8 mouse cellular contexts compared by ENCODE assay signal in the genomic region with DNA sequence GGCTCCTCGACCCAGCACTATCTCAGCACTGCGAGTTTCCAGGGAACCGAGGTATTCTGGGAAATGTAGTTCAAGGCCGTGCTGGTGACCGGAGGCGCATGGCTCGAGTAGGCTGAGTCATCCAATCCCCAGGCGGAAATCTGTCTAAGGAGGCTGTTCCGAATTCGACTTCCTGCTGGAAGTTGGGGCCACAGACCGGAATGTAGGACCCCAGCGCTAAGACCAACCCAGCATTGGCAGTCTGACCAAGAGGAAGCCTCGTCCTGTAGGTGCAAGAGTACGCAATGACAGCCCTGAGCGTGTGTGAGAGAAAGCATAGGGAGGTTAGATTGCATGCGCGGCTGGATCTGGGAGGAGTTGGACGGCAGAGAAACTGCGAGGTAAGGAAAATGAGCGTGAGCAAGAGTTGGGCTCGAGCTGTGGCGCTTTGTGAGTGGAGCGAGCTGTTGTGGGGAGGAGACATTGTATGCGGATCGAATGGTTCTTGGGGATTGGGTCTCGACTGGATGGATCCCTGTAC. TPM values are rescaled to one million over a fixed set of nuclear protein-coding genes. Genes with fewer than 3 reads are reported as not detected.
DNase-seq lines count a peak whose midpoint lies in the region; ATAC-seq and TF ChIP-seq lines count a peak whose summit lies in the region.

A gene (plus strand): TSS at position 205 of the 520 bp plus-strand sequence.

- peaks cover 0 to 8% of the 10 kb centered on the region in 2 experiments; a peak in 2 of 4 replicates for H3K36me3 ChIP-seq in MEL (ENCODE audit: control insufficient read depth in 1 of 2, insufficient read depth in 2 of 2, low read length in 2 of 2)
- H3K36me3 ChIP-seq in forebrain, postnatal 0 days (ENCODE audit: insufficient read depth): 0 out of 2 replicates have a peak, but pooled peaks cover 2% of the 10 kb centered on the region
- H3K36me3 ChIP-seq in lung, embryonic 15.5 days: no peaks in the 10 kb centered on the region

- peak; percentile 63 to 82 for TF ChIP-seq POLR2A in MEL (IDR thresholded peaks at IDR 0.05; ENCODE audit: control insufficient read depth in 1 of 2, insufficient read depth in 1 of 2, low read depth in 1 of 2, low read length in 2 of 2, poor library complexity in 1 of 2)
- TF ChIP-seq POLR2A in cerebellum, adult 2 months (IDR thresholded peaks at IDR 0.05; ENCODE audit: borderline replicate concordance, insufficient read depth, low read length): peak; percentile 85; the same call in 1 of the 2 replicates

- no peaks in the 10 kb centered on the region for H3K27me3 ChIP-seq in MEL (ENCODE audit: control insufficient read depth in 1 of 2, insufficient read depth in 2 of 2, low read length in 2 of 2)
- no peaks in the 10 kb centered on the region for H3K27me3 ChIP-seq in cerebellum, adult 2 months (ENCODE audit: control insufficient read depth, insufficient read depth, low read length)
- H3K27me3 ChIP-seq in forebrain, postnatal 0 days (ENCODE audit: insufficient read depth, low read length): no peaks in the 10 kb centered on the region
- H3K27me3 ChIP-seq in lung, embryonic 15.5 days: no peaks in the 10 kb centered on the region

- H3K27ac ChIP-seq in MEL (ENCODE audit: control insufficient read depth, low read depth, low read length): peak within 1 kb of the TSS; percentile 85
- peak within 1 kb of the TSS; percentile 75 for H3K27ac ChIP-seq in cerebellum, adult 2 months (ENCODE audit: insufficient read depth, low read length)
- peak within 1 kb of the TSS; percentile 86 for H3K27ac ChIP-seq in forebrain, postnatal 0 days (ENCODE audit: low read depth, low read length)
- H3K27ac ChIP-seq in lung, embryonic 15.5 days: peak within 1 kb of the TSS; percentile 91

- 0 out of 2 replicates have a peak, but pooled peaks cover 2% of the 10 kb centered on the region for H3K79me2 ChIP-seq in MEL (ENCODE audit: control insufficient read depth, insufficient read depth, low read length, poor library complexity)

- H3K9ac ChIP-seq in MEL (ENCODE audit: control insufficient read depth, low read depth, low read length, poor library complexity, severe bottlenecking): peak within 1 kb of the TSS; percentile 78
- H3K9ac ChIP-seq in forebrain, postnatal 0 days: peak within 1 kb of the TSS; percentile 61
- peak within 1 kb of the TSS; percentile 73 for H3K9ac ChIP-seq in lung, embryonic 15.5 days

- peak within 1 kb of the TSS; percentile 88 to 91 for H3K4me3 ChIP-seq in MEL (ENCODE audit: control insufficient read depth in 1 of 2, insufficient read depth in 1 of 2, low read depth in 2 of 2, low read length in 2 of 2)
- H3K4me3 ChIP-seq in cerebellum, adult 2 months (replicated peaks; ENCODE audit: insufficient read depth, low read depth, low read length): peak within 1 kb of the TSS; percentile 96
- peak within 1 kb of the TSS; percentile 65 for H3K4me3 ChIP-seq in forebrain, postnatal 0 days (ENCODE audit: low read depth, low read length)
- H3K4me3 ChIP-seq in lung, embryonic 15.5 days: peak within 1 kb of the TSS; percentile 72

- ATAC-seq in forebrain, postnatal 0 days: peak; percentile 96
- peak; percentile 95 for ATAC-seq in lung, embryonic 15.5 days (ENCODE audit: borderline replicate concordance, extremely low read depth, low FRiP score, low TSS enrichment)

- no peak for TF ChIP-seq CTCF in MEL (IDR thresholded peaks at IDR 0.05 in 2 of 3, conservative IDR thresholded peaks at IDR 0.05 in 1 of 3; ENCODE audit: control insufficient read depth in 1 of 3, insufficient read depth in 1 of 3, low read depth in 2 of 3, low read length in 3 of 3, poor library complexity in 1 of 3, severe bottlenecking in 1 of 3)
- TF ChIP-seq CTCF in cerebellum, adult 2 months (IDR thresholded peaks at IDR 0.05; ENCODE audit: borderline replicate concordance, insufficient read depth, low read depth, low read length): no peak
- no peak for TF ChIP-seq CTCF in forebrain, postnatal 0 days (IDR thresholded peaks at IDR 0.05; ENCODE audit: low read depth)

- DNase-seq in MEL (ENCODE audit: low read depth, low spot score): peak; percentile 98
- peak; percentile 87 to 93 for DNase-seq in cerebellum, adult 2 months
- peak; percentile 95 for DNase-seq in forebrain, postnatal 0 days
- peak; percentile 88 for DNase-seq in heart, postnatal 4 days
- DNase-seq in layer of hippocampus, adult 8-10 months (ENCODE audit: low spot score in 2 of 2): peak; percentile 91
- peak; percentile 86 for DNase-seq in ovary, adult 18-20 months (ENCODE audit: low spot score)
- peak; percentile 91 for DNase-seq in thymus, postnatal 0 days (ENCODE audit: low spot score)

- H3K4me2 ChIP-seq in forebrain, postnatal 0 days (ENCODE audit: low read depth): peak within 1 kb of the TSS; percentile 71
- H3K4me2 ChIP-seq in lung, embryonic 15.5 days: peak within 1 kb of the TSS; percentile 72

- peaks cover 6% of the 10 kb centered on the region in 2 experiments for H3K4me1 ChIP-seq in MEL (ENCODE audit: control insufficient read depth in 1 of 2, insufficient read depth in 2 of 2, low read length in 2 of 2)
- peaks cover 9% of the 10 kb centered on the region for H3K4me1 ChIP-seq in cerebellum, adult 2 months (ENCODE audit: control insufficient read depth, insufficient read depth, low read length)
- H3K4me1 ChIP-seq in forebrain, postnatal 0 days (ENCODE audit: insufficient read depth): peaks cover 21% of the 10 kb centered on the region
- peaks cover 31% of the 10 kb centered on the region for H3K4me1 ChIP-seq in lung, embryonic 15.5 days

- TF ChIP-seq RAD21 in MEL (IDR thresholded peaks at IDR 0.05; ENCODE audit: low read depth, low read length): no peak

- under 1% methylated on average over 26 of the region's 26 CpGs for WGBS in cerebellum, adult 2 months
- under 1% methylated on average over 26 of the region's 26 CpGs for WGBS in forebrain, postnatal 0 days
- WGBS in lung, embryonic 15.5 days: under 1% methylated on average over 26 of the region's 26 CpGs

- no peaks in the 10 kb centered on the region for H3K9me3 ChIP-seq in MEL (replicated peaks; ENCODE audit: insufficient read depth, low read length)
- H3K9me3 ChIP-seq in forebrain, postnatal 0 days (ENCODE audit: low read length): no peaks in the 10 kb centered on the region
- no peaks in the 10 kb centered on the region for H3K9me3 ChIP-seq in lung, embryonic 15.5 days

- no peak for TF ChIP-seq EP300 in MEL (IDR thresholded peaks at IDR 0.05; ENCODE audit: low read depth in 1 of 2, low read length in 2 of 2)

TF ChIP-seq in MEL, 35 proteins besides CTCF, POLR2A, EP300 and RAD21 (continues in another document):
- TF ChIP-seq SIN3A (IDR thresholded peaks at IDR 0.05; ENCODE audit: low read length): peak; percentile 95
- peak; percentile 72 for TF ChIP-seq NELFE (IDR thresholded peaks at IDR 0.05; ENCODE audit: low read depth, low read length)
- no peak for TF ChIP-seq CHD2 (IDR thresholded peaks at IDR 0.05; ENCODE audit: low read length)
- TF ChIP-seq USF2 (IDR thresholded peaks at IDR 0.05; ENCODE audit: borderline replicate concordance in 1 of 2, insufficient read depth in 1 of 2, low read depth in 1 of 2, low read length in 2 of 2): no peak
- no peak for TF ChIP-seq ZKSCAN1 (IDR thresholded peaks at IDR 0.05; ENCODE audit: low read depth, low read length)
- no peak for TF ChIP-seq BHLHE40 (IDR thresholded peaks at IDR 0.05; ENCODE audit: borderline replicate concordance, low read depth, low read length)
- TF ChIP-seq RCOR1 (IDR thresholded peaks at IDR 0.05; ENCODE audit: low read depth, low read length): peak; percentile 35; the same call in 1 of the 2 replicates
- TF ChIP-seq ZC3H11A (IDR thresholded peaks at IDR 0.05; ENCODE audit: low read depth, low read length): no peak
- peak; percentile 98 for TF ChIP-seq HCFC1 (IDR thresholded peaks at IDR 0.05; ENCODE audit: low read depth, low read length)
- TF ChIP-seq MYB (IDR thresholded peaks at IDR 0.05; ENCODE audit: low read depth, low read length): no peak
- no peak for TF ChIP-seq UBTF (IDR thresholded peaks at IDR 0.05; ENCODE audit: borderline replicate concordance, insufficient read depth, low read depth, low read length)
- TF ChIP-seq GABPA (IDR thresholded peaks at IDR 0.05; ENCODE audit: low read depth, low read length): no peak
- no peak for TF ChIP-seq POLR2AphosphoS5 (IDR thresholded peaks at IDR 0.05; ENCODE audit: borderline replicate concordance, low read depth, low read length)
- no peak for TF ChIP-seq SMC3 (IDR thresholded peaks at IDR 0.05; ENCODE audit: low read depth, low read length)
- TF ChIP-seq GATA1 (IDR thresholded peaks at IDR 0.05; ENCODE audit: low read depth, low read length): 0 out of 2 replicates have a peak, but pooled peaks have one; percentile 44
- peak; percentile 95 for TF ChIP-seq MYC (IDR thresholded peaks at IDR 0.05; ENCODE audit: low read depth, low read length)
- TF ChIP-seq TBP (IDR thresholded peaks at IDR 0.05; ENCODE audit: low read depth, low read length): peak; percentile 10
- TF ChIP-seq ETS1 (IDR thresholded peaks at IDR 0.05; ENCODE audit: low read depth, low read length): peak; percentile 49; the same call in 1 of the 2 replicates
- TF ChIP-seq JUND (IDR thresholded peaks at IDR 0.05; ENCODE audit: low read depth, low read length): no peak
- TF ChIP-seq KAT2A (conservative IDR thresholded peaks at IDR 0.05; ENCODE audit: low read depth, low read length): peak; percentile 78; the same call in 1 of the 2 replicates
- TF ChIP-seq MAZ (IDR thresholded peaks at IDR 0.05; ENCODE audit: low read depth, low read length): no peak
- TF ChIP-seq E2F4 (IDR thresholded peaks at IDR 0.05; ENCODE audit: borderline replicate concordance, low read depth, low read length): no peak
- no peak for TF ChIP-seq TAL1 (IDR thresholded peaks at IDR 0.05; ENCODE audit: low read length)
- peak; percentile 74 for TF ChIP-seq MAX (IDR thresholded peaks at IDR 0.05; ENCODE audit: low read length)
- peak; percentile 51; the same call in 1 of the 2 replicates for TF ChIP-seq NRF1 (IDR thresholded peaks at IDR 0.05; ENCODE audit: insufficient read depth, low read depth, low read length, poor library complexity, severe bottlenecking)

RNA-seq across cellular contexts. Expression of the gene that starts here (rescaled TPM):
- 4.9 TPM in 2 replicates for total RNA-seq in MEL (2012; rRNA removed)
- polyA plus RNA-seq in MEL (2012; ENCODE audit: insufficient read depth in 1 of 2, insufficient read length in 2 of 2, low read depth in 1 of 2, low replicate concordance in 2 of 2, missing spikeins in 1 of 2): 1 to 10 TPM in 1 of 2 experiments, not detected in 1; 3.8 TPM
- polyA plus RNA-seq in cerebellum, adult 2 months (2012; rRNA removed): 10.7 and 11.1 TPM in 2 replicates
- 15.6 and 16.9 TPM in 2 replicates for total RNA-seq in forebrain, postnatal 0 days (2014; rRNA removed)
- polyA plus RNA-seq in forebrain, postnatal 0 days (2015; fragmentation: Nextera tagmentation; extraction: Ambion mirVana): 9.3 and 12.2 TPM in 2 replicates
- 10 to 100 TPM; 13.3 to 14.3 TPM for total RNA-seq in heart, postnatal 4 days (2021)
- total RNA-seq in layer of hippocampus, adult 8-10 months (2022): 10 to 100 TPM; 20.7 to 28.9 (median 23.7) TPM
- 13.7 and 15.3 TPM in 2 replicates for polyA plus RNA-seq in lung, embryonic 15.5 days (2015; fragmentation: Nextera tagmentation; extraction: Ambion mirVana)
- 10.4 and 11.7 TPM in 2 replicates for polyA plus RNA-seq in thymus, postnatal 0 days (2015; fragmentation: Nextera tagmentation; extraction: Ambion mirVana)

Comparison
In these comparisons a context has a peak if more than half of its experiments do, and no peak if none do; other contexts are left out.
1. Peak in every context shown above with its lines: DNase-seq, ATAC-seq, H3K4me3 ChIP-seq and H3K27ac ChIP-seq.